Mouse (Mus musculus) liver, embryonic 13.5 days (tissue): Measurements from ENCODE around the gene Rad54l. TPM values are rescaled to one million over a fixed set of nuclear protein-coding genes. Genes with fewer than 3 reads are reported as not detected.
A peak's percentile ranks its signal among the peaks of the same experiment; 100 is the strongest.

Experiments
- ATAC-seq: fragments of 200-750 bp; cut with Nextera tagmentation; 2 replicates; pipeline ENCODE4 v1.8.0; 2017; ENCODE audit warnings: low read depth, mild to moderate bottlenecking, moderate number of reproducible peaks, moderate library complexity
- DNase-seq: peaks from one replicate; pipeline ENCODE4 v3.0.0; 2022
- H3K27ac ChIP-seq: fragments of 300-500 bp; sonication (generic); 2 replicates; pipeline ENCODE4 v1.5.1; 2015; ENCODE audit warnings: moderate library complexity, mild to moderate bottlenecking, inconsistent platforms
- H3K27me3 ChIP-seq: fragments of 300-500 bp; sonication (generic); 2 replicates; pipeline ENCODE4 v1.6.1; 2015; ENCODE audit warnings: mild to moderate bottlenecking, inconsistent platforms
- H3K36me3 ChIP-seq: fragments of 300-500 bp; sonication (generic); 2 replicates; pipeline ENCODE4 v1.6.1; 2015; ENCODE audit warnings: mild to moderate bottlenecking, inconsistent platforms
- H3K4me1 ChIP-seq: fragments of 300-500 bp; sonication (generic); replicated peaks from 2 replicates; pipeline ENCODE4 v1.6.1; 2015; ENCODE audit warnings: inconsistent platforms
- H3K4me2 ChIP-seq: fragments of 300-500 bp; sonication (generic); 2 replicates; pipeline ENCODE4 v1.6.1; 2015; ENCODE audit warnings: inconsistent platforms, mild to moderate bottlenecking, moderate library complexity
- H3K4me3 ChIP-seq: fragments of 300-500 bp; sonication (generic); replicated peaks from 2 replicates; pipeline ENCODE4 v1.5.1; 2015; ENCODE audit warnings: mild to moderate bottlenecking, inconsistent platforms
- H3K9ac ChIP-seq: fragments of 300-500 bp; sonication (generic); 2 replicates; pipeline ENCODE4 v1.6.1; 2015; ENCODE audit warnings: mild to moderate bottlenecking, inconsistent platforms
- H3K9me3 ChIP-seq: fragments of 300-500 bp; sonication (generic); replicated peaks from 2 replicates; pipeline ENCODE4 v1.6.1; 2016; ENCODE audit warnings: inconsistent platforms
- WGBS: fragments of 180-500 bp; shearing (Covaris S2); methylation state at CpG from one replicate; pipeline ENCODE4 v1.1.7; 2015; ENCODE audit not compliant: insufficient replicate concordance; 5-methylcytosine and 5-hydroxymethylcytosine counted together
- polyA plus RNA-seq: library from polyadenylated mRNA; unstranded; fragments of >200 nt; fragmentation: Nextera tagmentation; extraction: Ambion mirVana; gene quantifications from 2 replicates; pipeline ENCODE4 v1.2.1, GENCODE M21; 2015

Gene Rad54l
- polyA plus RNA-seq, 1 experiment from 2014 or later: 33.8 TPM

DNA sequence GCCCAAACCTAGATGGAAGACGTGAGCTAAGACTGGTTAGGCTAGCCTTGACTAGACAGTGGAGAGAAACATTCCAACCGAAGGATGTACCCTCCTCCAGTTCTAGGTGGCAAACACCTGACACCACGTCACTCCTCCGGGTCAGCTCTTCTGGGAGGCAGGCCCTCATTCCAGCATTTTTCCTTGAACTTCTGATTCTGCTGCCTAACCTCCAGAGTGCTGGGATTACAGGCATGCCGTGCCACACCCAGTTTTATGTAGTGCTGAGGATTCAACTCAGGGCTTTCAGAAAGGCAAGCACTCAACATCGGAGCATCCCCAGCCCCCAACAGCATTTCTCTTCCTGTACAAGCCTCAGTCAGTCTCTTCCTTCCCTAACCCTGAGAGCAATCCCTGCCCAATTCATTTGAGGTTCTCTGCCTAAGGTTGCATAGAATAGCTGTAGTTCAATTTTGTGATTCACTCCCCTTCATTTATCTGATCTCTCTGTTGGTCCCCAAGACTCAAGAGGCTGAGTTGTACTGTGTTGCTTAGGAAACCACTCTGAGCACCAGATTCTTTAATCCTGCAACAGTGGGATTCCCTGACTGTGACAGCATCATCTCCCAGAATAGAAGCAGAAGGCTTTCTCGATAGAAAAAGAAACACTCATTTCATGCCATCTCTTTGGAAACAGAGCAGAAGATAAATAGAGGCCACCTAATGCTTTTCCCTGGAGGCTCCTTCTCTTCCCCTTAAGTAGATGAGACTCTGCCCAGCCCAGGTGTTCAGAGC lies 17.5 kb upstream of the Rad54l start:
- Histone ChIP-seq H3K27ac (no peak overlapping the region), H3K4me2 (no peak overlapping the region), H3K9me3 (no peaks in the 10 kb centered on the region), H3K4me1 (peaks cover 13% of the 10 kb centered on the region; the same call in 1 of the 2 replicates), H3K9ac (no peak overlapping the region), H3K4me3 (no peak overlapping the region), H3K36me3 (no peaks in the 10 kb centered on the region), H3K27me3 (peaks cover 54% of the 10 kb centered on the region)
- no peak for DNase-seq
- ATAC-seq: no peak
- 64% methylated on average over 7 of the region's 7 CpGs for WGBS

DNA sequence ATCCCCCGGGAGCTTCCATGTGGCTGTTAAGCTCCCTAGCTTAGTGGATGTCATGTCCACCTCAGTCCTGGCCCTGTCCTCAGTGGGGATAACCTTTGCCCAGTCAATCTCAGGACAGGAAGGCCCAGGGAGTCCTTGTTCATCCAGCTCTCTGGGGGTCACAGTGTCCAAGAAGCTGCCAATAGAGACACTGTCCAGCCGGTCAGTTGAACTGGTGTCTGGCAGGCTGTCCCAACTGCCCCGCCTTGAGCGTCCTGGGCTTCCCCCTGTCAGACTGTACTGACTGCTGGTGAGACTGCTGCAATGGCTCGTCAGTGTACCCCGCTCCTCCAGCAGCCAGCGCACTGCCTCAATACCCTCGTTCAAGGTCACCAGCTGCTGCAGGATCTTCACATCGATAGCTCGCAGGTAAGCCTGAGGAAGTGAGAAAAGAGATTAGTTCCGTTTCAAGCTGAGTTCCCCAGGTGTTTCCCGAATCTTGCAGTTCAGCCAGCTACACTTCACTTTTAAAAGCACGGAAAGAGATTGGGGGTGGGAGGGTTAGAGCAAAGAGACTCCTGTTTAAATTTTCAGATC lies 14.0 kb upstream of the Rad54l start:
- WGBS: 51% methylated on average over 13 of the region's 13 CpGs
- ATAC-seq (0 out of 2 replicates have a peak, but pooled peaks have one; percentile 26), DNase-seq (no peak)
- Histone ChIP-seq H3K4me1 (no peaks in the 10 kb centered on the region), H3K4me3 (no peak overlapping the region), H3K9me3 (no peaks in the 10 kb centered on the region), H3K4me2 (no peak overlapping the region), H3K9ac (no peak overlapping the region), H3K36me3 (no peaks in the 10 kb centered on the region), H3K27me3 (peaks cover 25% of the 10 kb centered on the region), H3K27ac (no peak overlapping the region)

DNA sequence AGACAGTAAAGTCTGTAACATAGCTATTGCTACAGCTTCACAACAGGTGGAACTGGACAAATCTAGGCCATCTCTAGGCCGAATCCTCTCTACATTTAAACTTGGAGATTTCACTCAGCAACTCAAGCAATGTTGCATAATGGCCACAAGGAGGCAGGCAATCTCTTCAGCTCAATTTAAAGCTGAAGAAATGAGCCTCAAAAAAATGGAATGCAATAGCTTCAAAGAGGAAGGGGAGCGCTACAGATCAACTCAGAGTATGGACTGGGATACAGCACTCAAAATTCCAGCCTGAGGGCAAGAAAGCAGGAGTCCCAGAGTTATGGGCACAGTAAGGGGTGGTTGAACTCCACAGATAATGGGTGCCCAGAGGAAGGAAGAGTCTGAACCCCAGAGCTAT lies 11.5 kb upstream of the Rad54l start:
- H3K27ac ChIP-seq: no peak overlapping the region
- H3K4me3 ChIP-seq: no peak overlapping the region
- no peak overlapping the region for H3K4me2 ChIP-seq
- no peaks in the 10 kb centered on the region for H3K36me3 ChIP-seq
- peaks cover 3% of the 10 kb centered on the region; the same call in 1 of the 2 replicates for H3K27me3 ChIP-seq
- no peak overlapping the region for H3K9ac ChIP-seq
- H3K9me3 ChIP-seq: no peaks in the 10 kb centered on the region
- ATAC-seq (no peak), DNase-seq (no peak)
- WGBS: 30% methylated on average over 2 of the region's 2 CpGs
- H3K4me1 ChIP-seq: no peaks in the 10 kb centered on the region

DNA sequence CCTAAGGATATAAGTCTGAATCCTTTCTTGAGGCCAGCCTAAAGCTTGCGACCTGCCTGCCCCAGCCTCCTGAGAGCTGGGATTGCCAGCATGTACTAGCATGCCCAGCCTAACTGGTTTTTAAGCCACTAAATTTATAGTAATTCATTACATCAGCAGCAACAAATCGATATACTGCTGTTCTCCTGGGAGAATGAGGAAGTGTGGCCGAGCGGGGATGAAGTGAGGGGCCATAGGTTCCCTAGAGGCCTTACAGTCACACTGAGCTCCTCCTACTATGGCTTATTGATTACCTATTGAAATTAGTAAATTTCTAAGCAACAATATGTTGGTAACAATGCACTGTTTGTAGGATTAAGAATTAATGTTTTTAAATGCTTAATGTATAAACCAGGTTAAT lies 9.6 kb upstream of the Rad54l start:
- WGBS: 53% methylated on average over 4 of the region's 4 CpGs

DNA sequence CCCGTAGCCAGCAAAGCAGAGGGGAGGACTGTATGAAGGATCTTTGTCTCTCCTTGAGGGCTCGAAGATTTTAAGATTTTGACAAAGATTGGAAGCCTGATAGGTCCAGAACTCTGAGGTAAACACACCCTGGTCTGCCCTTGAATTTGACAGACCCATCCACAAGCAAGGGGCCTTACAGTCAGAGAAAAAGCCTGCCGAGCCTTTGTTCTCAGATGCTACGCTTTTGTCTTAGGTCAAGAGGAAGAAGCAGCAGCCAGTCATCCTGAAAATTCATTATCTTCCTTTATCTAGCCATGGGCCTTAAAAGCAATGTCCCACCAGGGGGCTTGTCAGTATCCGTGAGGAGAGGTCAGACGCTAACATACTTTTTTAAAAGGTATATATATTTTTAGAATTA lies 4.5 kb upstream of the Rad54l start:
- Histone ChIP-seq H3K36me3 (no peaks in the 10 kb centered on the region), H3K4me2 (no peak overlapping the region), H3K4me1 (peaks cover 27% of the 10 kb centered on the region), H3K9me3 (no peaks in the 10 kb centered on the region), H3K9ac (no peak overlapping the region), H3K27me3 (no peaks in the 10 kb centered on the region), H3K27ac (no peak overlapping the region), H3K4me3 (no peak overlapping the region)
- ATAC-seq (no peak), DNase-seq (no peak)
- WGBS: 80% methylated on average over 6 of the region's 6 CpGs

More for the DNA sequence above, 9.6 kb upstream of the Rad54l start:
- Histone ChIP-seq H3K27ac (no peak overlapping the region), H3K4me1 (no peaks in the 10 kb centered on the region), H3K27me3 (no peaks in the 10 kb centered on the region), H3K4me2 (no peak overlapping the region), H3K36me3 (no peaks in the 10 kb centered on the region), H3K9me3 (no peaks in the 10 kb centered on the region), H3K4me3 (no peak overlapping the region), H3K9ac (no peak overlapping the region)
- no peak for ATAC-seq
- DNase-seq: no peak

DNA sequence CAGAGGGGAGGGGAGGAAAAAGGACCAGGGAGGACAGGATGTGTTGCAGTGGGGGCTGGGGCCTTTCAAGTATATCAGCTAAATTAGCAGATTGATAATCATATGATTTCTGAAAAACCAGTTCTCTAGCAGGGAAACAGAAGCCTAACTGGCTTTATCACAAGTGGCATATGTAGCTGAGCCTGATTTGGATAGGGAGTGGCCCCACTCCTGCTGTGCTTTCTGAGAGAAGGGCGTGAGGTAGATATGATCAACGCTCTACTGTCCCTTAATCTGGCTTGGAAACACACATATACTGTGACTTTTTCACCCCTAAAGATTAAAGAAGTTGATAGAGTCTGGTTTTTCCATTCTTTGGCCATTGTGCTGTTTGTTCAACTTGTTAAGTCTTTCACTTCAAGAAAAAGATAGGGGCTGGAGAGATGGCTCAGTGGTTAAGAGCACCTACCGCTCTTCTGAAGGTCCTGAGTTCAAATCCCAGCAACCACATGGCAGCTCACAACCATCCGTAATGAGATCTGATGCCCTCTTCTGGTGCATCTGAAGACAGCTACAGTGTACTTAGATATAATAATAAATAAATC lies 2.4 kb upstream of the Rad54l start:
- H3K36me3 ChIP-seq: no peaks in the 10 kb centered on the region; the same call in 1 of the 2 replicates
- H3K4me2 ChIP-seq: peak overlapping the region; percentile 14; the same call in 1 of the 2 replicates
- 52% methylated on average over 4 of the region's 4 CpGs for WGBS
- no peak overlapping the region for H3K9ac ChIP-seq
- H3K4me1 ChIP-seq: peaks cover 46% of the 10 kb centered on the region
- ATAC-seq: peak; percentile 51
- no peak overlapping the region for H3K27ac ChIP-seq
- no peaks in the 10 kb centered on the region for H3K9me3 ChIP-seq
- DNase-seq: peak; percentile 44
- no peaks in the 10 kb centered on the region for H3K27me3 ChIP-seq
- H3K4me3 ChIP-seq: no peak overlapping the region

DNA sequence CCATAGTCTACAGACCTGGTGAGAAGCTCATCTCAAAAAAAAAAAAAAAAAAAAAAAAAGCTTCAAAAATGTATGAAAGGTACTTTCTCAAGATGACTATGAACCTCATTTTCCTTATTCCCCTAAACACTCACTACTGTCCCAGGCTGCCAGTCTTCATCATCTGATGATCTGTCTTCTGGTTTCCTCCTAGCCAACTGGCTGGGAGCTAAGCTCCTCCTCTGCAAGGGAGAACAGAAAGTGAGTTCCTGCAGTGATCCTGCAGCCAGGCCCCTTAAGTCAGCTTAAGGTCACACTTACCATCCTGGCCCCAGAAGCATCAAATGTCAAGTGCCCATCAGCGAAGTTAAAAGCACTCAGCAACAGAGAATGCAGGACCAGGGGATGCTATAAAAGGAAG lies 728 bp downstream of the Rad54l start:
- Histone ChIP-seq H3K4me3 (peak overlapping the region; percentile 71), H3K9ac (peak overlapping the region; percentile 78), H3K9me3 (no peaks in the 10 kb centered on the region), H3K27ac (peak overlapping the region; percentile 82), H3K27me3 (no peaks in the 10 kb centered on the region), H3K36me3 (peaks cover 24% of the 10 kb centered on the region), H3K4me1 (peaks cover 46% of the 10 kb centered on the region), H3K4me2 (peak overlapping the region; percentile 80)
- ATAC-seq (peak; percentile 30; the same call in 1 of the 2 replicates), DNase-seq (peak; percentile 21)
- 0% methylated on average over 1 of the region's 1 CpGs for WGBS

DNA sequence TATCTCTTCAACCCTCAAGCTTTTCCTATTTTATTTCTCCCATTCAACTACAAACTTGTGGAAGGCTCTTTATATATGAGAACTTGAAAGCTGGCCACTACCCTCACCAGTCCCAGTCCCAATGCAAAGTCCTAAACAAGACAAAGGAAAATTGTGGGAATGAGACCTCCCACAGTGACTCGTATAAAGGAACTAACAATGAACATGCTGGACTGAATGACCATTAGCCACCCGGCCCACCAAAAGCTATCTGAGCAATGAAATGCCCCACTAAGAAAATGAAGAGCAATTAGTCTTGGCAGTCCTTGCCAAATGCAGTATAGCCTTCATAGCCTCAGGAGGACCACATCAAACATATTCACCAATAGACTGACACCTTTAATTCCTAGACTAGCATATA lies 12.0 kb downstream of the Rad54l start:
- 79% methylated on average over 2 of the region's 2 CpGs for WGBS
- ATAC-seq (no peak), DNase-seq (no peak)
- Histone ChIP-seq H3K36me3 (peaks cover 86% of the 10 kb centered on the region), H3K9me3 (no peaks in the 10 kb centered on the region), H3K4me1 (no peaks in the 10 kb centered on the region), H3K9ac (no peak overlapping the region), H3K4me3 (no peak overlapping the region), H3K27me3 (no peaks in the 10 kb centered on the region), H3K4me2 (no peak overlapping the region), H3K27ac (no peak overlapping the region)

DNA sequence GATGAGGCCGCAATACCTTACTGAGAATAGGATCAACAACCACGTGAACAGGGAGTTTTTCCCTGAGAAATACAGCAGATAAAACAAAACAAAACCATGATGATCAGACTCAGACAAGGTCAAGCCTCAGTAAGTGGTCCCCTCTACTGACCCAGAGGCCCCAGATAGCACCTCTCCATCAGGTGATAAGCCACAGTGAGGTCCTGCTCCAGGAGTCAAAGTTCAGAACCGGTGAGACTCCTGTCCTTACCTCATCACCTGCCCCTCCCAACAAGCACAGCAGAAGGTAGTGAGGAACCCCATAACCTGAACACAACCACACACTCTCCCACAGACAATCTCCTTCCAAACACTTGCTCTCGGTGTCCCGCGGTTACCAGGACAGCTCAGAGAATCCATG lies 12.8 kb downstream of the Rad54l start:
- no peak overlapping the region for H3K9ac ChIP-seq
- DNase-seq: no peak
- H3K4me3 ChIP-seq: no peak overlapping the region

DNA sequence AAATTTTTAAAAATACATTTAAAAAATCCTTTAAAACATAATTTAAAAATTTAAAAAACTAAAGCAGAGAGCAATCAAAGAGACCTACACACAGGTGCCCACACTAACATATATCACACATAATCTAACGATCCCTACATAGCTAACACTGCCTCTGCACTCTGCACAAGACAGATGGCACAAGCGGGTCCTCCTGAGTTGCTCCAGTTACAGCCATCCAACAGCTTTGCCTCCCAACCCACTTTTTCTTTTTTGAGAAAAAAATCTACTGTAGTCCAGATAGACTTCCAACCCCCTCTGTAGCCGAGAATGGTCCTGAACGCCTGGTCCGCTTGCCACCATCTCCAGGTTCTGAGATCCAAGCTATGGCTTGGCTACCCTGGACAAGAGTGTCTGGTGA lies 18.2 kb downstream of the Rad54l start:
- WGBS: 89% methylated on average over 5 of the region's 5 CpGs
- no peaks in the 10 kb centered on the region for H3K27me3 ChIP-seq
- DNase-seq (no peak), ATAC-seq (no peak)
- H3K9me3 ChIP-seq: no peaks in the 10 kb centered on the region
- H3K36me3 ChIP-seq: peaks cover 91% of the 10 kb centered on the region
- no peak overlapping the region for H3K4me2 ChIP-seq
- H3K27ac ChIP-seq: no peak overlapping the region
- H3K4me3 ChIP-seq: no peak overlapping the region
- no peak overlapping the region for H3K9ac ChIP-seq
- peaks cover 22% of the 10 kb centered on the region for H3K4me1 ChIP-seq

More for the DNA sequence above, 12.8 kb downstream of the Rad54l start:
- Histone ChIP-seq H3K4me2 (no peak overlapping the region), H3K36me3 (peaks cover 86% of the 10 kb centered on the region), H3K4me1 (no peaks in the 10 kb centered on the region), H3K27ac (no peak overlapping the region), H3K9me3 (no peaks in the 10 kb centered on the region), H3K27me3 (no peaks in the 10 kb centered on the region)
- WGBS: 84% methylated on average over 6 of the region's 6 CpGs
- no peak for ATAC-seq

DNA sequence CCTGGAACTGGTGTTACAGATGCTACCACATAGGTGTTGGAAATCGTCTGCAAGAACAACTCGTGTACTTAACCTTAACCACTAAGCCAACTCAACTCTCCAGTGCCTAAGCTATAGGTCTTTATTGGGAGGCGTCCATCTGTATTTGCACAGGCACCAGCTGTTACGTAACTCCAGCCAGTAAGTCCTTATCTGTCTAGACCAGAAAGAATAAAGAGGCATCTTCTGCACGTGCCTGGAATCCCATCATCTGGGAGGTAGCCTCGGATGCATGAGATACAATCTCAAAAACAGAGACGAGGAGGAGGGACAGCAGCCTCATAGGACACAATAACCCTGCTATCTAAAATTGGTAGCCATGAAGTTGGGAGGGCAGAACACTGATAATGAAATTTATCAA lies 22.5 kb downstream of the Rad54l start:
- H3K9me3 ChIP-seq: no peaks in the 10 kb centered on the region
- 0 out of 2 replicates have a peak overlapping the region, but pooled peaks have one; percentile 6 for H3K4me2 ChIP-seq
- 18% methylated on average over 7 of the region's 7 CpGs for WGBS
- peak overlapping the region; percentile 83 for H3K27ac ChIP-seq
- peaks cover 97% of the 10 kb centered on the region for H3K36me3 ChIP-seq
- peaks cover 31% of the 10 kb centered on the region for H3K4me1 ChIP-seq
- no peaks in the 10 kb centered on the region for H3K27me3 ChIP-seq
- H3K4me3 ChIP-seq: no peak overlapping the region
- DNase-seq (peak; percentile 62), ATAC-seq (peak; percentile 86)
- no peak overlapping the region for H3K9ac ChIP-seq
